Mouse (Mus musculus) embryonic facial prominence, embryonic 12.5 days (tissue): ENCODE results near the gene Adamts16. TPM values are rescaled to one million over a fixed set of nuclear protein-coding genes. Genes with fewer than 3 reads are reported as not detected.
"Not testable (repeated sequence)": the region's sequence is repeated elsewhere in the genome, so short reads cannot be mapped to it uniquely, and the experiment has no call there.

Source experiments
- ATAC-seq: fragments of 200-750 bp; cut with Nextera tagmentation; 2 replicates; pipeline ENCODE4 v1.8.0; 2017; ENCODE audit not compliant: insufficient number of reproducible peaks, insufficient read depth, low FRiP score, low TSS enrichment
- H3K27ac ChIP-seq: fragments of 300-500 bp; sonication (generic); 2 replicates; pipeline ENCODE4 v1.5.1; 2016; ENCODE audit warnings: mild to moderate bottlenecking
- H3K27me3 ChIP-seq: fragments of 300-500 bp; sonication (generic); 2 replicates; pipeline ENCODE4 v1.6.1; 2016; ENCODE audit warnings: mild to moderate bottlenecking, moderate library complexity
- H3K36me3 ChIP-seq: fragments of 300-500 bp; sonication (generic); 2 replicates; pipeline ENCODE4 v1.6.1; 2016; ENCODE audit warnings: mild to moderate bottlenecking
- H3K4me1 ChIP-seq: fragments of 300-500 bp; sonication (generic); 2 replicates; pipeline ENCODE4 v1.6.1; 2016
- H3K4me2 ChIP-seq: fragments of 300-500 bp; sonication (generic); replicated peaks from 2 replicates; pipeline ENCODE4 v1.6.1; 2016; ENCODE audit warnings: mild to moderate bottlenecking, moderate library complexity
- H3K4me3 ChIP-seq: fragments of 300-500 bp; sonication (generic); 2 replicates; pipeline ENCODE4 v1.5.1; 2016; ENCODE audit warnings: mild to moderate bottlenecking
- H3K9ac ChIP-seq: fragments of 300-500 bp; sonication (generic); 2 replicates; pipeline ENCODE4 v1.6.1; 2016; ENCODE audit warnings: mild to moderate bottlenecking, moderate library complexity
- H3K9me3 ChIP-seq: fragments of 300-500 bp; sonication (generic); 2 replicates; pipeline ENCODE4 v1.6.1; 2016; ENCODE audit warnings: mild to moderate bottlenecking, moderate library complexity
- WGBS: fragments of 180-500 bp; shearing (Covaris S2); methylation state at CpG from one replicate; pipeline ENCODE4 v1.1.7; 2016; 5-methylcytosine and 5-hydroxymethylcytosine counted together
- polyA plus RNA-seq: library from polyadenylated mRNA; unstranded; fragments of >200 nt; fragmentation: Nextera tagmentation; extraction: Ambion mirVana; gene quantifications from 2 replicates; pipeline ENCODE4 v1.2.1, GENCODE M21; 2016

Adamts16 gene
- 0.88 and 1.3 TPM in 2 replicates for polyA plus RNA-seq

- Histone ChIP-seq H3K4me1 (no peaks in the 10 kb centered on the region), H3K9ac (no peak within 1 kb of the TSS), H3K27ac (no peak within 1 kb of the TSS), H3K36me3 (no peaks in the 10 kb centered on the region), H3K27me3 (peaks cover 31% of the 10 kb centered on the region), H3K4me2 (peak within 1 kb of the TSS; percentile 44), H3K9me3 (no peaks in the 10 kb centered on the region), H3K4me3 (peak within 1 kb of the TSS; percentile 23)
- no peak for ATAC-seq
- 2% methylated on average over 18 of the region's 18 CpGs for WGBS
These were observed at the start of gene Adamts16 for GRCm38 (mm10) chr13:70841421-70841904. Gene Adamts16, minus strand, starts transcription at chr13:70841811.

DNA sequence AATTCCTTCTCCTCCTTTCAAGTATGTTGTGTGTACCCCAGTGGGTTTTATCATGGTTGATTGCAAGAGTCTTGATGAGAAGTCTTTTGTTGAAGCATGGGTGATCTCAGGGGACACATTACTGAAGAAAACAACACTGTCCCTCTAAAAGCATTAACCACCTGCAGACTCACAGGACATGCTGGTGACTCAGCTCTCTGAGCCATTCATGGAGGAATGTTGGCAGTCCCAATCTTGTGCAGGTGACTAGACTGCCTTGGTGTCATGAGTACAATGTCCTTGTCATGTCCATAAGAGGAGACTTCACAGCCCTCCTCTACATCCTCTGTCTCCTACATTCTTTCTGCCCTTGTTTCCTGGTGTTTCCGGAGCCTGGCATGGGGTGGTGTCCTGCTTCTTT is 45.5 kb upstream of the Adamts16 start:
- no peak overlapping the region for H3K4me3 ChIP-seq
- no peaks in the 10 kb centered on the region for H3K36me3 ChIP-seq
- H3K4me2 ChIP-seq, result no peak overlapping the region
- no peak overlapping the region for H3K9ac ChIP-seq
- H3K4me1 ChIP-seq, result 0 out of 2 replicates have a peak, but pooled peaks cover 5% of the 10 kb centered on the region
- 79% methylated on average over 1 of the region's 1 CpGs for WGBS
- no peak overlapping the region for H3K27ac ChIP-seq
- H3K9me3 ChIP-seq, result no peaks in the 10 kb centered on the region
- no peak for ATAC-seq
- H3K27me3 ChIP-seq, result no peaks in the 10 kb centered on the region

DNA sequence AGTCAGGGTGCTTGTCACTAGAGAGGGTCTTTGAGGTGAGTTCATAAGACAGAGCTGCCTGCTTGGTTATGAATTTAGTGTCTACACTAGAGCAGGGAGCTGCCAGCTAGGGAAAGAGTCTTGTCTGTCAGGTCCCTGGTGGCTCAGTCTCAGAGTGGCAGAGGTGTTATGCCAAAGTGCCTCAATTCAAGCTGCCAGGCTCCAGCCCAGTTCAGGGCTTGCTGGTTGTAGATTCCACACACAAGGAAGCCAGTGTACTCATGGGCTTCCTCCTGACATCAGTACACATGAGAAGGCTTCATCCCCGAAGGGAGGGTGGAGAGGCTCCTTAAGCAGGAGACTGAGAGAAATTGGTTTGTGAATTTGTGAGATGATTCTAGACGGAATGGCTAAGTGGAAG is 43.4 kb upstream of the Adamts16 start:
- WGBS, result 82% methylated on average over 2 of the region's 2 CpGs
- Histone ChIP-seq H3K9ac (no peak overlapping the region), H3K36me3 (no peaks in the 10 kb centered on the region), H3K27me3 (no peaks in the 10 kb centered on the region), H3K4me1 (0 out of 2 replicates have a peak, but pooled peaks cover 5% of the 10 kb centered on the region), H3K9me3 (no peaks in the 10 kb centered on the region), H3K4me2 (no peak overlapping the region), H3K4me3 (no peak overlapping the region), H3K27ac (0 out of 2 replicates have a peak overlapping the region, but pooled peaks have one; percentile 12)
- no peak for ATAC-seq

GRCm38 (mm10) chr13:70883891-70884890 is 42.6 kb upstream of the Adamts16 start:
- no peak overlapping the region for H3K4me2 ChIP-seq
- H3K27ac ChIP-seq, result no peak overlapping the region
- H3K9me3 ChIP-seq, result no peaks in the 10 kb centered on the region
- WGBS, result 69% methylated on average over 12 of the region's 12 CpGs
- no peak overlapping the region for H3K9ac ChIP-seq
- H3K36me3 ChIP-seq, result no peaks in the 10 kb centered on the region
- ATAC-seq, result peak; percentile 35; the same call in 1 of the 2 replicates
- H3K4me1 ChIP-seq, result 0 out of 2 replicates have a peak, but pooled peaks cover 5% of the 10 kb centered on the region
- H3K27me3 ChIP-seq, result no peaks in the 10 kb centered on the region
- no peak overlapping the region for H3K4me3 ChIP-seq

DNA sequence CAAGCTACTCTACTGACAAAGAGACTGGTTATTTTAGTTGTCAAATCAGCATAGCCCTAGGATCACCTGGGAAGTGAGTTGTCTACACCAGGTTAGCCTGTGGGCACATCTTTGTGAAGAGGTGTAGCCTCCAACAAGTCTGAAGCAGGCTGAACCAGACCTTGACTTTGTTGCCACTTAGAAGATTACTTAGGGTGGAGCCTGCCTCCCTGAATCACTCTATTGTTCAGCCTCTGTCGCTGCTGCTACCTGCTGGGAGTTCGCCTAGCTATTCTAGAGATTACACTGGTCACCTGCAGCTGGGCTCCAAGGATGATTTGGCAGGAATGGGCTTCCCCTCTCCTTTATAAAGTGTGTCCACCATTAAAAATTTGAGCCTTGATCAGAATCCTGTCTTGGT is 38.4 kb upstream of the Adamts16 start:
- not testable (repeated sequence) for H3K9me3 ChIP-seq, H3K4me2 ChIP-seq, H3K27ac ChIP-seq, H3K9ac ChIP-seq, H3K4me1 ChIP-seq, H3K27me3 ChIP-seq, H3K36me3 ChIP-seq, ATAC-seq, H3K4me3 ChIP-seq
- 29% methylated on average over 2 of the region's 2 CpGs for WGBS

- Histone ChIP-seq H3K4me3 (no peak overlapping the region), H3K4me1 (no peaks in the 10 kb centered on the region), H3K9me3 (no peaks in the 10 kb centered on the region), H3K27me3 (no peaks in the 10 kb centered on the region), H3K4me2 (no peak overlapping the region), H3K9ac (no peak overlapping the region), H3K27ac (no peak overlapping the region), H3K36me3 (no peaks in the 10 kb centered on the region)
- no peak for ATAC-seq
- 94% methylated on average over 1 of the region's 1 CpGs for WGBS
These were observed 35.9 kb upstream of the Adamts16 start for GRCm38 (mm10) chr13:70877550-70877913.

DNA sequence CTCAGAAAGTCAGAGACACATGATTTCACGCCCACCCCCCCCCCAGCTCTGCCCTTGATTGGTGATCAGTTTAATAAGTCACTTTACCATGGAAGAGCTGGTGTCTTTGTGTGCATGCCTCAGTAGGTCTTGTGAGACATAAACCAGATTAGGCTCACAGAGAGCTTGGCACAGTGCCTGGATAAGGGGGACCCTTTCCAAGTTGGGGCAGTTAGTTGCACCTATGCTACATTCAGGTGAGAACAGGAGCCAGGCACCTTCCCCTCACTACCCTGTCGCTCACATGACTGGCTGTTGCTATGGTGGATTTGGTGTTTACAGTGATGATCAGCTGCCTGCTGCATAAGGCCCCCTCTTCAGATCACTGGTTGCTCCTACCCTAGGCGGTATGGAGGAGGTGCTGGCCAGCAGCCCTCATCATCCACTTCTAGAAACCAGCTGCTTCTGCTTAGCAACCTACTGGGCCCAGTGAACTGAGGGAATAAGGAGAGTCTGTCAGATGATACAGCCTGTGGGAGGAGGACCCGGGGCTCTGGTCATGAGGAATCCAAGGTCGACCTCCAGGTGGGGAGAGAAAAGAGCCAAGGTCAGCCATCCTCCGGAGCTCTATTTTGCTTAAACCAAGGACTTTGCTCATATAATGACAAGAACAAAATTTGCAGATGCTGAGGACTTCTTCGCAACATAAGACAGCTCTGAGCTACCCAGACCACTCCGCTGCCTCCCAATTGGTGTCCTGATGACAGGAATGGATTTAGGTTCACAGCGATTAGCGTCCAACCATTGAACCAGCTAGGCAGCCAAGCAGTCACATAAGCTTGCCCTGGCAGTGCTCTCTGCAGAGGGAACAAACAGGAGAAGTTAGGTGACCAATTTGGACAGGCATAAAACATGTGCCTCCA is 35.3 kb upstream of the Adamts16 start:
- no peak overlapping the region for H3K9ac ChIP-seq
- H3K27ac ChIP-seq, result no peak overlapping the region
- 79% methylated on average over 10 of the region's 10 CpGs for WGBS
- no peak for ATAC-seq
- H3K4me1 ChIP-seq, result no peaks in the 10 kb centered on the region
- H3K36me3 ChIP-seq, result no peaks in the 10 kb centered on the region
- no peaks in the 10 kb centered on the region for H3K27me3 ChIP-seq
- H3K4me3 ChIP-seq, result no peak overlapping the region
- H3K4me2 ChIP-seq, result no peak overlapping the region
- H3K9me3 ChIP-seq, result no peaks in the 10 kb centered on the region

- WGBS, result 85% methylated on average over 4 of the region's 4 CpGs
- no peaks in the 10 kb centered on the region for H3K27me3 ChIP-seq
These were observed 33.9 kb upstream of the Adamts16 start for GRCm38 (mm10) chr13:70875411-70875949.

DNA sequence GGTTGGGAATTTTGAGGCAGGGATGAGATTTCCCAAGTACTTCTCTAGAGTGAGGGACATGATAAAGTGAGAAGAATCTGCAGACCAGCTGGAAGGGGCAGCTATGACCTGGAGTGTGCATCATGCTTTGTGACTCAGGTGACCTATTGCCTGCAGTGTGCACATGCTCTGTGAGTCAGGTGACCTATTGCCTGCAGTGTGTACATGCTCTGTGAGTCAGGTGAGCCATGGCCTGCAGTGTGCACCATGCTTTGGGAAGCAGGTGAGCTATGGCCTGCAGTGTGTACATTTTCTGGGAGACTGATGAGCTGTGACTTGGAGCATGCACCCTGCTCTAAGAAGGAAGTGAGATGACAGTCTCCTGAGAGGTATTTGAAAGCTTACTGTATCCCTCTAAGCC is 33.1 kb upstream of the Adamts16 start:
- no peak for ATAC-seq
- Histone ChIP-seq H3K27ac (no peak overlapping the region), H3K4me2 (no peak overlapping the region), H3K9ac (no peak overlapping the region), H3K4me1 (no peaks in the 10 kb centered on the region), H3K36me3 (no peaks in the 10 kb centered on the region), H3K9me3 (no peaks in the 10 kb centered on the region), H3K27me3 (no peaks in the 10 kb centered on the region), H3K4me3 (no peak overlapping the region)

More at GRCm38 (mm10) chr13:70875411-70875949, 33.9 kb upstream of the Adamts16 start:
- no peak overlapping the region for H3K4me2 ChIP-seq
- no peaks in the 10 kb centered on the region for H3K4me1 ChIP-seq
- no peak overlapping the region for H3K9ac ChIP-seq
- no peak overlapping the region for H3K4me3 ChIP-seq
- H3K9me3 ChIP-seq, result no peaks in the 10 kb centered on the region
- no peaks in the 10 kb centered on the region for H3K36me3 ChIP-seq
- no peak for ATAC-seq
- H3K27ac ChIP-seq, result no peak overlapping the region

DNA sequence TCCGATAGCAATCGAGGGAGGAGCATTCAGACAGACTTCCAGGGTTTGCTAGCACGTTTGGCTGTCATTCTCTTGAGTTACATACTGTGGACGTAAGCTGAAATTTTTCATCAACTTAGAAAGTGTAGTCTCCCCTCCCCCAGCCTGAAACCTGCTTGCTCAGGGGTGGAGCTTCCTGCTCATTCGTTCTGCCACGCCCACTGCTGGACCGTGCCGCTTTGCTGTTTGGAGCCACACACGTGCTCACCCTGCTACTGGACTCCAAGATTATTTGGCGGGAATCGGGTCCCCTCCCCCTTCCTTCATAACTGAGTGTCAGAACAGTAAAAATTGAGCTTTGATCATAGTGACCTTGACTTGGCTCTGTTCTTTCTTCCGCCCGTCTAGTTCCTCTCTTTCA is 32.2 kb upstream of the Adamts16 start:
- H3K9ac ChIP-seq, H3K27me3 ChIP-seq, H3K27ac ChIP-seq, ATAC-seq, H3K4me1 ChIP-seq, H3K36me3 ChIP-seq, H3K9me3 ChIP-seq, H3K4me2 ChIP-seq, H3K4me3 ChIP-seq: not testable (repeated sequence)
- WGBS, result 70% methylated on average over 13 of the region's 13 CpGs

- WGBS, result 67% methylated on average over 3 of the region's 3 CpGs
- Histone ChIP-seq H3K9ac (no peak overlapping the region), H3K4me2 (no peak overlapping the region), H3K27me3 (no peaks in the 10 kb centered on the region), H3K27ac (no peak overlapping the region), H3K4me1 (no peaks in the 10 kb centered on the region), H3K4me3 (no peak overlapping the region), H3K36me3 (no peaks in the 10 kb centered on the region), H3K9me3 (no peaks in the 10 kb centered on the region)
- ATAC-seq, result no peak
These were observed 29.4 kb upstream of the Adamts16 start for GRCm38 (mm10) chr13:70871049-70871448.
